Mouse (Mus musculus): ENCODE measurements at regions not wholly inside any gene's neighbourhood (a gene's known extent, or its start where the extent isn't known, plus 50 kb on each side); places are given as distances from the start of the nearest gene placed in this dataset.

DNA sequence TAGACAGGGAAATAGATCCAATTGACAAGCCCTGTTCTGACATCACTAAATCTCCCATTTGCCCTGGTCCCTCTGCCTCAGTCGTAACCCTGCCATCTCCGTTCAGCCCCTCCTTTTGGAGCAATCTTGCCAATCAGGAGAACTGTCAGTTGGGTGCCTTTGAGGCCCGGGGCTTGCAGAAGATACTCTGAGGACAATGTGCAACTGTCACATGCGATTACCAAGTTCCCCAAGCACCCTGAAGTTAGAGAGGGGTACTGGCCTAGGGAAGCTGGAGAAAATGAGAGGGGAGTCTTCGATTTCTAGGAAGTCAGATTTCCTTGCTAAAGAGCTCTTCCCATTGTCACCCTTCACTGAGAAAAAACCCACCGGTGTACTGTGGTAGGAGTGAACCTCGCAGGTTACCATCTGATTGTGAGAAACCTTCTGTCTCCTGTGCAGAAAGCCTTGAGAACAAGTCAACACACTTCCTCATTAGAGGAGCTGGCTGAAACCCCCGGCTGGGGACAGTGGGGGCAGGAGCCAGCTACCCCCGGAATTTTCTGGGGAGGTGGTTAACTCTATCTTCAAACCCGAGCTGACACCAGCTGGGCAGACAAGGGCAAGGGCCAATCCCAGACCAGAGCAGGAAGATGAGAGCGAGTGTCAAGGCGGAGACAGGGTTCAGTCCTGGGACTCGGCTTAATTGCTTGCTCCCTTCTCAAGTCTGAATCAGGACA is 279.0 kb downstream of the Etnk1 start:
- Histone ChIP-seq H3K4me1 (ENCODE audit: control insufficient read depth in 1 of 2, insufficient read depth in 2 of 2) (no peaks in the 10 kb centered on the region), H3K4me3 (replicated peaks in 1 of 3; ENCODE audit: low read depth in 2 of 3, low read length in 2 of 3, poor library complexity in 1 of 3) (no peak overlapping the region), H3K9me3 (replicated peaks; ENCODE audit: low read length) (peaks cover 5% of the 10 kb centered on the region), H3K27ac (ENCODE audit: insufficient read depth, low read depth) (no peak overlapping the region), H3K4me2 (ENCODE audit: insufficient read depth, low read depth, poor library complexity, severe bottlenecking) (no peak overlapping the region), H3K27me3 (replicated peaks) (no peaks in the 10 kb centered on the region), H3K79me2 (replicated peaks; ENCODE audit: control insufficient read depth, extremely low read depth, insufficient read depth, poor library complexity, severe bottlenecking) (no peaks in the 10 kb centered on the region), H3K36me3 (replicated peaks in 1 of 2; ENCODE audit: control insufficient read depth in 1 of 2, insufficient read depth in 1 of 2, low read length in 1 of 2) (no peaks in the 10 kb centered on the region), H3K9ac (ENCODE audit: insufficient read depth, low read depth) (no peak overlapping the region)
- dilution Hi-C loops (cut with MboI; ENCODE audit: extremely low pct_ligation_motif_present, extremely low pct_unique_long_range_greater_than_20kb, low sequenced_read_pairs) (no loop called here), in situ Hi-C loops (cut with MboI; ENCODE audit: low pct_ligation_motif_present, low pct_unique_long_range_greater_than_20kb, low sequenced_read_pairs) (no loop called here)
- no peak for DNase-seq (ENCODE audit: extremely low read depth)
- TF ChIP-seq SMC3 (IDR thresholded peaks at IDR 0.05; ENCODE audit: low read depth, low read length) (no peak), POLR2A (IDR thresholded peaks at IDR 0.05; ENCODE audit: low read depth, low read length) (no peak), UBTF (IDR thresholded peaks at IDR 0.05; ENCODE audit: low read depth, low read length) (no peak), RAD21 (IDR thresholded peaks at IDR 0.05; ENCODE audit: low read depth, low read length) (no peak), EP300 (IDR thresholded peaks at IDR 0.05; ENCODE audit: low read length) (no peak), BHLHE40 (IDR thresholded peaks at IDR 0.05; ENCODE audit: low read depth, low read length) (no peak), PAX5 (IDR thresholded peaks at IDR 0.05; ENCODE audit: low read length) (no peak), CHD2 (IDR thresholded peaks at IDR 0.05; ENCODE audit: low read length) (no peak), NRF1 (IDR thresholded peaks at IDR 0.05; ENCODE audit: low read depth, low read length) (no peak), TBP (conservative IDR thresholded peaks at IDR 0.05; ENCODE audit: low read depth, low read length) (no peak), JUN (IDR thresholded peaks at IDR 0.05; ENCODE audit: insufficient read depth, low read depth, low read length) (no peak), USF2 (conservative IDR thresholded peaks at IDR 0.05; ENCODE audit: low read depth, low read length) (no peak), MAFK (IDR thresholded peaks at IDR 0.05; ENCODE audit: insufficient replicate concordance, low read length) (no peak), MEF2A (IDR thresholded peaks at IDR 0.05; ENCODE audit: borderline replicate concordance, low read depth, low read length) (no peak), KAT2A (IDR thresholded peaks at IDR 0.05; ENCODE audit: insufficient replicate concordance, low read length) (no peak)

GRCm38 (mm10) chr6:143447060-143447459 is 280.0 kb downstream of the Etnk1 start:
- Histone ChIP-seq H3K79me2 (replicated peaks; ENCODE audit: control insufficient read depth, extremely low read depth, insufficient read depth, poor library complexity, severe bottlenecking) (no peaks in the 10 kb centered on the region), H3K27ac (ENCODE audit: insufficient read depth, low read depth) (no peak overlapping the region), H3K4me1 (ENCODE audit: control insufficient read depth in 1 of 2, insufficient read depth in 2 of 2) (no peaks in the 10 kb centered on the region), H3K27me3 (replicated peaks) (no peaks in the 10 kb centered on the region), H3K4me3 (replicated peaks in 1 of 3; ENCODE audit: low read depth in 2 of 3, low read length in 2 of 3, poor library complexity in 1 of 3) (no peak overlapping the region), H3K9me3 (replicated peaks; ENCODE audit: low read length) (peaks cover 12% of the 10 kb centered on the region), H3K4me2 (ENCODE audit: insufficient read depth, low read depth, poor library complexity, severe bottlenecking) (no peak overlapping the region), H3K9ac (ENCODE audit: insufficient read depth, low read depth) (no peak overlapping the region), H3K36me3 (replicated peaks in 1 of 2; ENCODE audit: control insufficient read depth in 1 of 2, insufficient read depth in 1 of 2, low read length in 1 of 2) (no peaks in the 10 kb centered on the region)
- no peak for DNase-seq (ENCODE audit: extremely low read depth)
- dilution Hi-C loops (cut with MboI; ENCODE audit: extremely low pct_ligation_motif_present, extremely low pct_unique_long_range_greater_than_20kb, low sequenced_read_pairs) = no loop called here
- TF ChIP-seq TBP (conservative IDR thresholded peaks at IDR 0.05; ENCODE audit: low read depth, low read length) = no peak
- no peak for TF ChIP-seq IRF4 (IDR thresholded peaks at IDR 0.05; ENCODE audit: low read depth, low read length)
- TF ChIP-seq CHD1 (IDR thresholded peaks at IDR 0.05; ENCODE audit: low read depth, low read length) = no peak
- no peak for TF ChIP-seq ETS1 (conservative IDR thresholded peaks at IDR 0.05; ENCODE audit: low read depth, low read length)
- no peak for TF ChIP-seq BHLHE40 (IDR thresholded peaks at IDR 0.05; ENCODE audit: low read depth, low read length)
- TF ChIP-seq PAX5 (IDR thresholded peaks at IDR 0.05; ENCODE audit: low read length) = no peak
- TF ChIP-seq TCF12 (IDR thresholded peaks at IDR 0.05; ENCODE audit: low read depth, low read length) = no peak
- TF ChIP-seq NRF1 (IDR thresholded peaks at IDR 0.05; ENCODE audit: low read depth, low read length) = no peak
- no peak for TF ChIP-seq ZKSCAN1 (IDR thresholded peaks at IDR 0.05; ENCODE audit: borderline replicate concordance, low read depth, low read length)
- no peak for TF ChIP-seq MYC (IDR thresholded peaks at IDR 0.05; ENCODE audit: low read depth, low read length)
- TF ChIP-seq ZMIZ1 (IDR thresholded peaks at IDR 0.05; ENCODE audit: low read depth, low read length) = no peak
- TF ChIP-seq USF1 (IDR thresholded peaks at IDR 0.05; ENCODE audit: low read depth, low read length) = no peak
- TF ChIP-seq USF2 (conservative IDR thresholded peaks at IDR 0.05; ENCODE audit: low read depth, low read length) = no peak
- TF ChIP-seq MAZ (IDR thresholded peaks at IDR 0.05; ENCODE audit: low read depth, low read length) = no peak
- TF ChIP-seq JUND (conservative IDR thresholded peaks at IDR 0.05; ENCODE audit: low read depth, low read length) = no peak
- no peak for TF ChIP-seq SMC3 (IDR thresholded peaks at IDR 0.05; ENCODE audit: low read depth, low read length)
- no peak for TF ChIP-seq UBTF (IDR thresholded peaks at IDR 0.05; ENCODE audit: low read depth, low read length)
- in situ Hi-C loops (cut with MboI; ENCODE audit: low pct_ligation_motif_present, low pct_unique_long_range_greater_than_20kb, low sequenced_read_pairs) = no loop called here

Measured in CH12.LX (cell line).